Mouse (Mus musculus): ENCODE measurements around the gene Alx3. TPM values are rescaled to one million over a fixed set of nuclear protein-coding genes. Genes with fewer than 3 reads are reported as not detected.

Gene Alx3
- polyA plus RNA-seq, 1 experiment from 2014 or later = 0.10 TPM

DNA sequence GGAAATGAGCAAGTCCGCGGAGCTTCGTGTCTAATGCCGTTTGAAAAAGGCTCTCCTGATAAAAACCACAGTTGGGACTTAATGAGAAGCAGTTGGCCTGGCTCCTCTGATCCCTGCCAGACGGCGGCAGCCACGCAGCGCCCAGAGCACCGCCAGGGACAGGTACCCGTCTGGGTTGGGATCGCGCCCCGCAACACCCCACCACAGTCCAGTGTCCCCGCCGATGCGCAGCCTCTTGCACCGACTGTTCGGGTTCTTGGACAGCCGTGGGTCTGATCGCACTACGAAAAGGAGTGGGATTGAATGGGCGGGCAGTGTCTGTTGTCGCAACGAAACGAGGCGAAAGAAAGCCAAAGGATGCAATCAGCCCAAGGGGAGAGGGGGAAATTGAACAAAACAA, 1.7 kb downstream of the Alx3 start:
- ChIA-PET POLR2A (no interaction called here), CTCF (no interaction called here)
- in situ Hi-C loops (cut with MboI; ENCODE audit: low pct_unique_long_range_greater_than_20kb) = no loop called here
- no peak for DNase-seq (ENCODE audit: low read depth, low spot score)
- no peaks in the 10 kb centered on the region for H3K27me3 ChIP-seq
- TF ChIP-seq CTCF (IDR thresholded peaks at IDR 0.05) = no peak
- no peak for ATAC-seq

DNA sequence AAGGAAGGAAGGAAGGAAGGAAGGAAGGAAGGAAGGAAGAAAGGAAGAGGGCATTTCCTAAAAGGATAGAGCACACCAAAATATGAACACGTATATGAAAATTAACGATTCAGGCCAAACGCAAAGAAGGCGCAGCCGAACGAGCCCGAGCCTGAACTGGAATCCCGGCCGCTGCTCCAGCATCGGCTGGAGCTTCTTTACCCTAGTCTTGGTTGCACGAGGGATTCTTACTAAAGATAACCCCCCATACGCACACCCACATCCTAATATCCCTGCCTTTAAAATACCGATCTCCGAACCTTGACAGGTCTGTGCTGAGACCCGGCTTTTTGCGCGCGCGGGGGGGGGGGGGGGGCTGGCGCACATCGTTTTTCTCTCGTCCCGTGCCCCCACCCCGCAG, 2.3 kb downstream of the Alx3 start:
- CTCF ChIA-PET = interaction anchor here (1.4 to 1.6 kb wide), 2 partner anchors 12 to 38 kb away, joined by 3 to 13 read pairs; no protein-coding TSS in a partner anchor
- in situ Hi-C loops (cut with MboI; ENCODE audit: low pct_unique_long_range_greater_than_20kb) = no loop called here
- ATAC-seq (no peak), DNase-seq (ENCODE audit: low read depth, low spot score) (no peak)
- no peak for TF ChIP-seq CTCF (IDR thresholded peaks at IDR 0.05)
- H3K27me3 ChIP-seq = no peaks in the 10 kb centered on the region
- POLR2A ChIA-PET = no interaction called here

GRCm38 (mm10) chr3:107597586-107598389, 3.0 kb downstream of the Alx3 start:
- CTCF ChIA-PET = interaction anchor here (0.8 to 2.6 kb wide), 6 partner anchors 12 to 49 kb away, joined by 3 to 13 read pairs (median 3); no protein-coding TSS in a partner anchor
- DNase-seq (ENCODE audit: low read depth, low spot score) (no peak), ATAC-seq (no peak)
- in situ Hi-C loops (cut with MboI; ENCODE audit: low pct_unique_long_range_greater_than_20kb) = no loop called here
- no peak for TF ChIP-seq CTCF (IDR thresholded peaks at IDR 0.05)
- POLR2A ChIA-PET = no interaction called here
- no peaks in the 10 kb centered on the region for H3K27me3 ChIP-seq

DNA sequence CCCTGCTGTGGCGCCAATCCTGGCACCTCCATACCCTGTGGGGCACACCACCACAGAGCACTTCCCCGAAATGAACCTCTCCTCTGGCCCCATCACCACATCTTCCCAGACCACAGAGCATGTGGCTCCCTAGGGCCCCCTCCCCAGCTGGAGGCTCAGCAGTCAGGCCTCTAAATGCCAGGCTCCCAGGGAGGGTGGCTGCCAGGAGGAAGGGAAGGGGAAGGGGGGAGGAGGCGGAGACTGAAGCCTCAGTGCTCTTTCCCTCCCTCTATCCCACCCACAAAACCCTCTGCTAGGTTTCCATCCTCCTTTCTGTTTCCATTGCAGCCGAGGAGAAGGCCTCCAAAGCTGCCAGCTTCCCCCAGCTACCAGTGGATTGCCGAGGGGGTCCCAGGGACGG, 5.3 kb downstream of the Alx3 start:
- no peaks in the 10 kb centered on the region for H3K27me3 ChIP-seq
- in situ Hi-C loops (cut with MboI; ENCODE audit: low pct_unique_long_range_greater_than_20kb) = no loop called here
- TF ChIP-seq CTCF (IDR thresholded peaks at IDR 0.05) = no peak
- CTCF ChIA-PET = interaction anchor here (1.4 to 5.7 kb wide), 5 partner anchors 12 to 48 kb away, joined by 3 to 39 read pairs (median 8); no protein-coding TSS in a partner anchor
- ATAC-seq = no peak
- POLR2A ChIA-PET = interaction anchor here (0.7 to 1.3 kb wide), 2 partner anchors 11 to 21 kb away, joined by 3 read pairs; no protein-coding TSS in a partner anchor
- DNase-seq (ENCODE audit: low read depth, low spot score) = no peak

DNA sequence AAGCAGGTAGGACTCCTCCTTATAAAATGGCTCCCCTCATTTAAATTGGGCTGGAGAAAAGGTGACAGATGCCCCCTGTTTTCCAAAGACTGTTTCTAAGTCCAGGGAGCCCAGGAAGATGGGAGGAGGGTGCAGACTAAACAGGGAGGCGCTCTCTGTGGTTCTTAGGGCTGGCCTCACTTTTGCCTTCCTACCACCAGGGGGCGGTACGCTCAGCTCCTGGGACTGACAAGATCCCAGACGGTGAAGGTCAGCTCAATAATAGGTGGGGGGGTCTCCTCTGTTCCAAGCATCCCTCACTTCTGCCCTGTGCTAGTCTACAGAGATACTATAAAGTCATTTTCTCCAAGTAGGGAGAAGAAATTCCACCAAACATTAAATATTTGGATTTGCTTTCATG, 10.5 kb downstream of the Alx3 start:
- TF ChIP-seq CTCF (IDR thresholded peaks at IDR 0.05) = no peak
- ChIA-PET POLR2A (no interaction called here), CTCF (interaction anchor here (0.9 to 2.9 kb wide), 11 partner anchors 12 to 147 kb away, joined by 3 to 11 read pairs (median 4); no protein-coding TSS in a partner anchor)
- in situ Hi-C loops (cut with MboI; ENCODE audit: low pct_unique_long_range_greater_than_20kb) = no loop called here
- no peaks in the 10 kb centered on the region for H3K27me3 ChIP-seq
- ATAC-seq (peak; percentile 54), DNase-seq (ENCODE audit: low read depth, low spot score) (no peak)

GRCm38 (mm10) chr3:107607221-107607620, 12.4 kb downstream of the Alx3 start:
- ATAC-seq (no peak), DNase-seq (ENCODE audit: low read depth, low spot score) (no peak)
- in situ Hi-C loops (cut with MboI; ENCODE audit: low pct_unique_long_range_greater_than_20kb) = no loop called here
- no peaks in the 10 kb centered on the region for H3K27me3 ChIP-seq
- ChIA-PET CTCF (interaction anchor here (1.1 to 1.6 kb wide), 4 partner anchors 15 to 57 kb away, joined by 3 to 4 read pairs (median 3); no protein-coding TSS in a partner anchor), POLR2A (interaction anchor here (0.5 to 0.9 kb wide), 2 partner anchors 26 to 48 kb away, joined by 3 to 4 read pairs; no protein-coding TSS in a partner anchor)
- TF ChIP-seq CTCF (IDR thresholded peaks at IDR 0.05) = no peak

DNA sequence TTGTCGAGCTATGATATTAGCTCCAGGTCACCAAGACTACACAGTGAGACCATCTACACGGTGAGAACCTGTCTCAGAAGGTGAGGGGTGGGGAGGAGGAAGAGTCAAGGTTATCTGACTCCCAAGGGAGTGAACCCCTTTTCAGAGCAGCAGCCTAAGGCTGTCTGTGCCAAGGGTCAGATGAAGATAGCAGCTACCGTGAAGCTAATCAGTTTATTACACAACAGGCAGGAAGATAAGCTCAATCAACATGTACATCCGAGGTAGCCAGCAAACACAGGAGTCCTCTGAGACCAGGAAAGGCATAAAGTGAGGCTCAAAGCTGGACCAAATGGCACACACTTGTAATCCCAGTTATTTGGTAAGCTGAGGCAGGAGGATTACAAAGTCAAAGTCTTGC, 14.0 kb downstream of the Alx3 start:
- DNase-seq (ENCODE audit: low read depth, low spot score) = no peak
- CTCF ChIA-PET = interaction anchor here (0.7 to 1.4 kb wide), 4 partner anchors 29 to 258 kb away, joined by 3 to 5 read pairs (median 5); no protein-coding TSS in a partner anchor
- POLR2A ChIA-PET = interaction anchor here (0.6 kb wide), 1 partner anchor 67 kb away, joined by 4 read pairs; no protein-coding TSS in a partner anchor
- in situ Hi-C loops (cut with MboI; ENCODE audit: low pct_unique_long_range_greater_than_20kb) = no loop called here
- no peak for ATAC-seq
- no peaks in the 10 kb centered on the region for H3K27me3 ChIP-seq
- TF ChIP-seq CTCF (IDR thresholded peaks at IDR 0.05) = no peak

DNA sequence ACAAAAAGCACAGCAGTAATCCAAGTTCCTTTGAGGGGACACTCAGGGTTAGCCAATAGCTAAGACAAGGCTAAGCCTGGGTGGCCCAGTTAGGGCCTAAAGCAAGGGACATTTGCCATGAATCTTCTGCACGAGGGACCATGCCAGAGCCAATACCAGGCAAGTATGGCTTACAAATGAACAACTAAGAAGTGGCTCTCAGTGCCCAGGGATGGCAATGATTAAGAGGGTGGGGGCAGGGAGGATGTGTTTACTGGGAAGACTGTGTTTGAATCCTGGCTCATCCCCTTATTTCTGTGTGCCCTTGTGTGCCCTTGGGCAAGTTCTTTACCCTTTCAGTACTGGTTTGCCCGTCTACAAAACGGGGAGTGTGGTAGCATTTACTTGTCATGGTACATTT, 14.5 kb downstream of the Alx3 start:
- DNase-seq (ENCODE audit: low read depth, low spot score) (no peak), ATAC-seq (no peak)
- no peak for TF ChIP-seq CTCF (IDR thresholded peaks at IDR 0.05)
- in situ Hi-C loops (cut with MboI; ENCODE audit: low pct_unique_long_range_greater_than_20kb) = no loop called here
- ChIA-PET CTCF (interaction anchor here (0.7 to 1.4 kb wide), 3 partner anchors 29 to 257 kb away, joined by 3 to 5 read pairs (median 5); no protein-coding TSS in a partner anchor), POLR2A (interaction anchor here (0.6 kb wide), 1 partner anchor 68 kb away, joined by 4 read pairs; no protein-coding TSS in a partner anchor)
- H3K27me3 ChIP-seq = no peaks in the 10 kb centered on the region

DNA sequence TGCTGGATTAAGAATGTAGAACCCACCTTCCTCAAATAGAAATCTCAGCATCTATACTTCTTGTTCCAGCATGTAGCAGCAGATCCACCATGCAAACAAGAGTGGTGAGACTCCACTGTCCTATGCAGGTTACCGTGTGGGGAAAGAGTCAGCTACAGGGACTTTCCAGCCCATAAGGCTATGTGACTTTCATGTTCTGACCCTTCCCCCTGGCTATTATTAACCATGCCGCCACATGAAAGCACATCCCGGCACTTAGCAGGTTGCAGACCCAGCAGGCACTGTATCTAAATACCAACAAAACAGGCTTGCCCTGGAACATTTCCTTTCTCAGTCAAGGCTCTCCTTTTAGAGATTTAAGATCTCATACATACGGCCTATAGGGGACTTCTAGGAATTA, 16.6 kb downstream of the Alx3 start:
- POLR2A ChIA-PET = interaction anchor here (0.7 kb wide), 1 partner anchor 12 kb away, joined by 3 read pairs; no protein-coding TSS in a partner anchor
- DNase-seq (ENCODE audit: low read depth, low spot score) (no peak), ATAC-seq (no peak)
- no peak for TF ChIP-seq CTCF (IDR thresholded peaks at IDR 0.05)
- in situ Hi-C loops (cut with MboI; ENCODE audit: low pct_unique_long_range_greater_than_20kb) = loop anchor here (5.0 kb wide), 1 partner anchor 39 kb away; no protein-coding TSS in a partner anchor
- CTCF ChIA-PET = interaction anchor here (1.5 to 6.6 kb wide), 4 partner anchors 14 to 61 kb away, joined by 9 to 57 read pairs (median 36); no protein-coding TSS in a partner anchor
- no peaks in the 10 kb centered on the region for H3K27me3 ChIP-seq

DNA sequence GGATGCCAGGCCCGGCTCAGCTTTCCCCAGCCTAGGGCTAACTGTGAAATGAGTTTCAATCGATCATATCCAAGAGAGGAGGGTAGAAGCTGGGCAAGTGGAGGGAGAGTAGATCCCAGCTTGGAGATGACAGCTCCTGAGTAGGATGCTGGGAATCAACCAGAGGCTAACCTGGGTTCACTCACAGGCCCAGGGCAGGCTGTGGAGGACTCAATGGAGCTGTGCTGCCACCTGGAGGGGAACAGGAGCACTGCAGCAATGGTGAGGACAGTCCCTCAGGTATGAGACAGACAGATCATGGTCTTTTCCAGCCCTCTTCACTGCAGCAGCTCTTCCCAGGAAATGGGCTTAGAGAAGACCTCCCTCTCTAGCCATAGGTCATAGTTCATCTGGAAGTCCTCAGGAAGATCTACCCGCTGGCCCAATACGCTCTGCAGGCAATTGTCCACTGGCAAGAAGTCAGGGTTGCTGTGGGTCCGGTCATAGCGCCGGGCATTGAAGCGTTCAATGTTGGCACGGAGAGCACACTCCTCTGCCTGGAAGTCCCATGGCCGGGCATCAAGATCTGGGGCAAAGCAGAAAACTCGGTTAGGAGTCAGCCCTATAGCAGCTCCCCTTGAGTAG, 18.2 kb downstream of the Alx3 start:
- in situ Hi-C loops (cut with MboI; ENCODE audit: low pct_unique_long_range_greater_than_20kb) = loop anchor here (5.0 kb wide), 1 partner anchor 41 kb away; no protein-coding TSS in a partner anchor
- no peaks in the 10 kb centered on the region for H3K27me3 ChIP-seq
- no peak for TF ChIP-seq CTCF (IDR thresholded peaks at IDR 0.05)
- POLR2A ChIA-PET = interaction anchor here (0.6 to 1.7 kb wide), 3 partner anchors 37 to 54 kb away, joined by 4 to 5 read pairs (median 4); no protein-coding TSS in a partner anchor
- peak; percentile 49 for DNase-seq (ENCODE audit: low read depth, low spot score)
- CTCF ChIA-PET = interaction anchor here (0.7 to 6.6 kb wide), 21 partner anchors 11 to 251 kb away, joined by 3 to 57 read pairs (median 4); partner anchors contain the start of gene Ubl4b
- peak; percentile 73 for ATAC-seq

Data from Patski (cell line).